Mouse (Mus musculus) kidney, adult 18-20 months (tissue): ENCODE data around the gene Gm47283.
"Not testable (repeated sequence)": the region's sequence is repeated elsewhere in the genome, so short reads cannot be mapped to it uniquely, and the experiment has no call there.

Experiments used
- DNase-seq: peaks from one replicate; pipeline ENCODE4 v3.0.0; 2021

The Gm47283 gene

GRCm38 (mm10) chrY:90784438-90784837 lies at the start of gene Gm47283:
Gene Gm47283 (plus strand): TSS chrY:90784738.
- DNase-seq: not testable (repeated sequence)

GRCm38 (mm10) chrY:90735181-90735895 lies 49.2 kb upstream of the Gm47283 start:
- DNase-seq: not testable (repeated sequence)

GRCm38 (mm10) chrY:90736217-90737000 lies 48.1 kb upstream of the Gm47283 start:
- DNase-seq: not testable (repeated sequence)

- DNase-seq: no peak
Measured at GRCm38 (mm10) chrY:90737606-90738430, 46.7 kb upstream of the Gm47283 start.

GRCm38 (mm10) chrY:90738431-90738680 lies 46.2 kb upstream of the Gm47283 start:
- DNase-seq: peak; percentile 10

- peak; percentile 41 for DNase-seq
Measured at GRCm38 (mm10) chrY:90738841-90739530, 45.6 kb upstream of the Gm47283 start.

- DNase-seq: peak; percentile 39
Measured at GRCm38 (mm10) chrY:90739531-90740012, 45.0 kb upstream of the Gm47283 start.

- DNase-seq: peak; percentile 44
Measured at GRCm38 (mm10) chrY:90740013-90740561, 44.5 kb upstream of the Gm47283 start.

- DNase-seq: not testable (repeated sequence)
Measured at GRCm38 (mm10) chrY:90741006-90741405, 43.5 kb upstream of the Gm47283 start.

- peak; percentile 25 for DNase-seq
Measured at GRCm38 (mm10) chrY:90741452-90742260, 42.9 kb upstream of the Gm47283 start.

- peak; percentile 9 for DNase-seq
Measured at GRCm38 (mm10) chrY:90742261-90743052, 42.1 kb upstream of the Gm47283 start.

GRCm38 (mm10) chrY:90743053-90743810 lies 41.3 kb upstream of the Gm47283 start:
- peak; percentile 25 for DNase-seq

GRCm38 (mm10) chrY:90743811-90744220 lies 40.7 kb upstream of the Gm47283 start:
- no peak for DNase-seq

GRCm38 (mm10) chrY:90744381-90744981 lies 40.1 kb upstream of the Gm47283 start:
- DNase-seq: peak; percentile 98

- not testable (repeated sequence) for DNase-seq
Measured at GRCm38 (mm10) chrY:90745256-90745655, 39.3 kb upstream of the Gm47283 start.

- DNase-seq: not testable (repeated sequence)
Measured at GRCm38 (mm10) chrY:90754721-90755120, 29.8 kb upstream of the Gm47283 start, which contains the start of gene Gm21860. Gene Gm21860 (minus strand): TSS chrY:90754821.

GRCm38 (mm10) chrY:90839077-90839476 lies 54.5 kb downstream of the Gm47283 start, which contains the start of gene Gm21748:
Gene Gm21748 (minus strand): TSS chrY:90839177.
- DNase-seq: not testable (repeated sequence)
